Mouse (Mus musculus) cortical plate, adult 2 months (tissue): Measurements from ENCODE around the gene Fbxw4. TPM values are rescaled to one million over a fixed set of nuclear protein-coding genes. Genes with fewer than 3 reads are reported as not detected.
A peak's percentile ranks its signal among the peaks of the same experiment; 100 is the strongest.

Experiments
- H3K27ac ChIP-seq: fragments of 200-500 bp; 2 replicates; pipeline ENCODE4 v1.5.1; 2012; ENCODE audit warnings: low read length, control low read depth, inconsistent platforms; ENCODE audit not compliant: insufficient read depth
- H3K4me1 ChIP-seq: fragments of 200-500 bp; 2 replicates; pipeline ENCODE4 v1.6.1; 2011; ENCODE audit warnings: low read length; ENCODE audit not compliant: control insufficient read depth, insufficient read depth
- H3K4me3 ChIP-seq: fragments of 200-500 bp; 2 replicates; pipeline ENCODE4 v1.5.1; 2011; ENCODE audit warnings: mild to moderate bottlenecking, low read length, control low read depth; ENCODE audit not compliant: insufficient read depth
- CTCF ChIP-seq: fragments of 200-500 bp; IDR thresholded peaks from 2 replicates; pipeline ENCODE4 v1.5.1; 2011; ENCODE audit warnings: mild to moderate bottlenecking, control low read depth, low read length; ENCODE audit not compliant: insufficient read depth; ENCODE audit errors: extremely low read depth
- POLR2A ChIP-seq: fragments of 200-500 bp; IDR thresholded peaks from 2 replicates; pipeline ENCODE4 v1.6.1; 2011; ENCODE audit warnings: mild to moderate bottlenecking, low read length, control low read depth; ENCODE audit not compliant: insufficient read depth; ENCODE audit errors: extremely low read depth
- polyA plus RNA-seq: library from polyadenylated mRNA; depleted of rRNA; stranded (reverse); fragments of >200 nt; gene quantifications from 2 replicates; pipeline ENCODE4 v1.2.3, GENCODE M21; 2012; rRNA removed

Gene Fbxw4
- polyA plus RNA-seq = 57.5 and 57.8 TPM in 2 replicates

DNA sequence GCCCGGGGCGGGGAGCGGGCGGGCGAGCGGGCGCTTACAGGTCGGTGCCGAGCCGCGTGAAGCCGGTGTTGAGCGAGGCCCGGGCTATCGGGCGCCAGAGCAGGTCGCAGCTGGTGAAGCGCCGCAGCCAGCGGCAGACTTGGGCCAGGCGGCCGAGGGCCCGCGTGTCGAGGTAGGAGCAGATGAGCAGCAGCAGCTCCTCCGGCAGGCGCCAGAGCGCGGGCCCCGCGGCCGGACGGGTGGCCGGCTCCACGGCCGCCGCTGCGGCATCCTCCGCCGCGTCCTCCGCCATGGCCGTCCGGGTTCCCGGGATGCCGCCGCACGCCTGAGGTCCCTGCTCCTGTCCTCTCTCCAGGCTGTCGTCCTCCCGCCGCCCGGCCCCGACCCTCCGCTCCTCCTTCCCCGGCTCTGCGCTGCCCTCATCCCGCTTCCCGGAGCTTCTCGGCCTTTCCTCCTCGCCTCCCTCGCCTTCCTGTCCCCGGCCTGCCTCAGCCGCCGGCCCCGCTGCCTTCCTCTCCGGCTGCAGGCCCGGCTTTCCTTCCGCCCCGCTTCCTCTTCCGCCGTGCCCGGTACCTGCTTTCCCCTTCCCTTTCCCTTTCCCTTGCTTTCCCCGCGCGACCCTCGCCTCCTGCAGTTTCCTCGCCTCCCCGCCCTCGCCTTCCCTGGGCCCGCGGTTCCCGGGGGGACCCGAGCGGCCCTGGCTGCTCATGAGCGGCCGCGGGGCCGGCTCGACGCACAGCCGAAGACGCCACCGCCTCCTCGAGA, at the start of gene Fbxw4:
Gene Fbxw4, minus strand, starts transcription at position 575 of the 765 bp plus-strand sequence.
- H3K27ac ChIP-seq = peak within 1 kb of the TSS; percentile 96
- no peak for TF ChIP-seq POLR2A
- no peak for TF ChIP-seq CTCF
- peaks cover 1% of the 10 kb centered on the region; the same call in 1 of the 2 replicates for H3K4me1 ChIP-seq
- peak within 1 kb of the TSS; percentile 40 for H3K4me3 ChIP-seq

DNA sequence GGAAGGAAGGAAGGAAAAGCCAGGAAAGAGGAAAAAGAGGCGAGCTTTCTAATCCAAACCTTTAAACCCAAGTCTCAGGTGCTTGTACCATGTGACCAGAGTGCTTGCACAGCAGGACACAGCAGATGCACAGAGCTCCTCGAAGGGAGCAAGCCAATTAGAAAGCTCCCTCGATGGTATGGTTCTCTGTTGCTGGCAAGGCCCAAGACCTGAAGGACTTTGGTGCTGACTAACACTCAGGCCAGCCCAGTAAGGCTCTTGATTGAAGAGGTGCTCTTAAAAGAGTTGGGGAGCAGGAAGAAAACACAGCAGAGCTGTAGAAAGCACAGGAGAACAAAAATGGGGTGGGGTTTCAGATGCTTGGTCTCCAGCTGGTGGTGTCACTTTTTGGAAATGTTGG, 48.6 kb upstream of the Fbxw4 start:
- no peak overlapping the region for H3K27ac ChIP-seq
- H3K4me3 ChIP-seq = no peak overlapping the region
- TF ChIP-seq POLR2A (no peak), CTCF (no peak)
- no peaks in the 10 kb centered on the region for H3K4me1 ChIP-seq

DNA sequence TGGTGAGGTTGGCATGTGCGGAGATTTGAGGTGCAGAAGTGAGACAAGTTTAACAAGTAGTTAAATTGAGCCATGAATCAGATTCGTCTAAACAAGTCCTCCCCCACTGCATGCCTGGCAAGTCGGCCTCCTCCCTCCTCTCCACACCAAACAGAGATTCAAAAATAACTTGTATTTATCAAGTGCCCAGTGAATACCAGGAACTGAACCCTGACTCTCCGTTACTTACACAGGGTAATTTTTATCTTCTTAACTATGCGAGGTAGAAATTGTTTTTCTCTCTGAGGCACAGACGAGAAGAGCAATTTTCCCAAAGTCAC, 36.1 kb upstream of the Fbxw4 start:
- no peak for TF ChIP-seq POLR2A
- TF ChIP-seq CTCF = no peak
- H3K4me3 ChIP-seq = no peak overlapping the region
- no peak overlapping the region for H3K27ac ChIP-seq
- H3K4me1 ChIP-seq = no peaks in the 10 kb centered on the region

DNA sequence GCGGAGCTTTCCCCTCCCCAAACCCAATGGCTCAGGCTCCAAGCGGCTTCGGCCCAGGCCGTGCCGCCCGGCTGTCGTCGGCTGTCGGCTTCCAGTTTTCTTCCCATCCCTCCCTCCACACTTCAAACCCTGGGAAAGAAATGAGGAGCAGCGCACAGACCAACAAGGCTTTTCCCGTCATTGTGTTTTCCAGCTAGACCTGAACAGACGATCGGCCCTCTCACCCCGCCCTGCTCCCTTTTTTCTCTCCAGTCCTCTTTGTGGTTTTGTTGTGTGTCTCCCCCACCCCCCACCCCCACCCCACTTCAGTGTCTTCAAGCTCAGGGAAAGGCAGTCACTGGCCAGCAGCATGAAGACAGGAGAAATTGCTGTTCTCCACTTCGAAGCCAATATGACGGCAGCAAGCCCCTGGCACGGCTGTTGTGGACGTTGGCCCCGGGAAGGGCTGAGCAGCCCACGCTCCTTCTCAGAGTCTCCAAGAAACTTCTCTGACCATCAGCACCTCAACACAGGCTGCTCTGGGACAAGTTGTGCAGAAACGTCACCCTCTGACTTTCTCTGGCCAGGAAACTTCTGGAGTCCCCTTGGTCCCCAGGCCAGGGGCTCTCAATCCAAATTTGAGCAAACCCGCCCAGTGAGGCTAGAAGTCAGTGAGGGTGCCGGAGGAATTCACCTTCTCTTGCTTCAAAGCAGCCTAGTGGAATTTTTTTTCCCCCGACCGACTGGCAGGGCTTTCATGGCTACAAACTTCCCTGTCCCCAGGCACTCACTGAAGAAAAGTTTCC, 35.6 kb upstream of the Fbxw4 start:
- no peak overlapping the region for H3K4me3 ChIP-seq

DNA sequence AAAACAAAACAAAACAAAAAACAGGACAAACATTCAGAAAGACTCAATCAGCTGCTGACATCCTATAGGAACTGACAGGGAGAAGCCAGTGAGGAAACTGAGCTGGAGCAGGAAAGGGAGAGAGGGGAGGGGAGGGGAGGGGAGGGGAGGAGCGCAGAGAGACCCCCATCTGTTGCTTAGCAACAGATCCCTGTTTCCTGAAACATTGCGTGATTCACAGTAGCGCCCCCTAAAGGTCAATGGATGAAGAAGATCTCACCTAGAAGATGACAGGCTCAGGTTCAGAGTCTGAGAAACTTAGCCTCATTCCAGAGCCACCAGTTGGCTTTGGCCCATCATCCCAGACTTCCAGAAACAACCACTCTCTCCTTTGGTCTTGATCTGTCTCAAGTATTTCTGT, 33.9 kb upstream of the Fbxw4 start:
- H3K27ac ChIP-seq = no peak overlapping the region
- H3K4me3 ChIP-seq = no peak overlapping the region
- no peaks in the 10 kb centered on the region for H3K4me1 ChIP-seq
- TF ChIP-seq POLR2A (no peak), CTCF (no peak)

More for the DNA sequence above, 35.6 kb upstream of the Fbxw4 start:
- TF ChIP-seq POLR2A (no peak), CTCF (no peak)
- Histone ChIP-seq H3K4me1 (no peaks in the 10 kb centered on the region), H3K27ac (no peak overlapping the region)

DNA sequence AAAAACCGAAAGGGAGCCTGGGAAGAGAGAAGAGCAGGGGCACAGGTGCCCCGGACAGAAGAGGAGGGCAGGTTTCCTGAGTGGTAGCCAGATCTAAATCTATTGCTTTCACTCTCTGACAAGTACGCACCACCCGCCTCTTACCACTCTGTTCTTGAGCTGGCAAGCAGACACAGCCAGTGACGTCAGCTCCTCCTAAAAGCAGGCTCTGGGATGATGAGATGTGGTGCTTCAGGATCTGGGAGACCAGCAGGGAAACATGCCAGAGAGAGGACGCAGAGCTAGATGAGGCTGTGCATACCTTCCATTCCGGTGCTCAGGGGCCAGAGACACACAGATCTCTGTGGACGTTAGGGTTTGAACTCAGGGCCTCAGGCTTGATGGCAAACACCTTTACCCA, 32.1 kb upstream of the Fbxw4 start:
- no peak overlapping the region for H3K27ac ChIP-seq
- no peak for TF ChIP-seq CTCF
- TF ChIP-seq POLR2A = no peak
- no peaks in the 10 kb centered on the region for H3K4me1 ChIP-seq
- H3K4me3 ChIP-seq = no peak overlapping the region

DNA sequence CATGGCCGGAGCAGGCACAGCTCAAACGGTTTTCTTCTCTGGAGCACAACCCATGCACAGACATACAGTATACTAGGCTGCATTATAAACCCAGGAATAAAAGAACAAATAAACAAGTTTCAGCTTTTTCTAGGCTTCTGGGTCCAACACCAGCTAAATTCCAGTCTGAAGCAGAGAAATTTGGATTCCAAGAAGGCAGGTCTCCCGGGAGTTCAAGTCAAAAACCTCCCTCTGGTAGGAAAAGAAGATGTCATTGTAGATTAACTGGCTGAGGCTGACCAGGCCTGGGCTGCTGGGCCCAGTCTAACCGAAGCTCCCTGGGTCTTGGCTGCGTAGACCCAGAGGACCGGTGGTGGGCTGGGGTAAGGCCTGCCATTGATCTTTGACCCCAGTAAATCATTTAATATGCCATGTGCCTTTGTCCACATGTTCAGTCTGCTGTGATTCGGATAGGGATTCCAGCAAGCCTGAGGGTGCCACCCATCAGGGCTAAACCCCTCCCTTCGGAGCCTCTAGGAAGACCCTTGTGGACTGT, 31.0 kb upstream of the Fbxw4 start:
- TF ChIP-seq CTCF (no peak), POLR2A (no peak)
- no peaks in the 10 kb centered on the region for H3K4me1 ChIP-seq
- H3K4me3 ChIP-seq = no peak overlapping the region
- no peak overlapping the region for H3K27ac ChIP-seq

DNA sequence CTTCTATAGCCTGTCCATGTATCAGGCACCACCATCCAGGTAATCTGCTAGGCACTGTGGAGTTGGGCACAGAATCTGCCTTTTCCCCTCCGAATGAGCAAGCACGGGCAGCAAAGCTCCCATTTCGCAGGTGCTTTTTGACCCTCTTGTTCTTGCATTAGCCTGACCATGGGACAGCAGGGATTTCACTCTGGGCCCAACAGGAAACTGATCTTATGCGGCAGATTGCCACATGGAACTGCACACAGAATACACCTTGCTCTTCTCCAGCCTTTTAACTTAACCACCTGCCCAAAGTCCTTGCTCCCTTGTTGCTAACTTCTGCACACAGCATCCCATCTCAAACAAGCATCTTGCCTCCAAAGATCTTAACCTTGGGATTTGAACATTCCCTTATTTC, 26.9 kb upstream of the Fbxw4 start:
- Histone ChIP-seq H3K27ac (no peak overlapping the region), H3K4me1 (no peaks in the 10 kb centered on the region), H3K4me3 (no peak overlapping the region)
- no peak for TF ChIP-seq POLR2A
- TF ChIP-seq CTCF = no peak

DNA sequence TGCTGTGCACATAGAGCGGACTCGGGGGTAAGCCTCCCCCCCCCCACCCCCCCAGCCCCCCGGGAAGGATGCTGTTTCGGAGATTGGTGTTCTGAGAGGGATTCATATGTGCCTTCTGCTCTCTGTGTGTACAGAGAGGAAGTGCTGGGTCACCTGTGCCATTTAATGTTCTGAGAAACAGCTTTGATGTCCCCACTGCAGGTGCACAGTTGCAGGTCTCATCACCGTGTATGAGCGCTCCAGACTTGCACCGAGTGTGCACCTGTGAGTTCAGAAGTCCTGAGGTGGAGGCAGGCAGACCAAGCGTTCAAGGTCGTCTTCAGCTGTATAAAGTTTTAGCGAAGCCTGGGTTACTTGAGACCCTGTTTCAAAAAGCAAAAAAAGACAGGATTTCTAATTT, 23.6 kb upstream of the Fbxw4 start:
- TF ChIP-seq CTCF = no peak
- no peak for TF ChIP-seq POLR2A
- H3K4me1 ChIP-seq = no peaks in the 10 kb centered on the region

DNA sequence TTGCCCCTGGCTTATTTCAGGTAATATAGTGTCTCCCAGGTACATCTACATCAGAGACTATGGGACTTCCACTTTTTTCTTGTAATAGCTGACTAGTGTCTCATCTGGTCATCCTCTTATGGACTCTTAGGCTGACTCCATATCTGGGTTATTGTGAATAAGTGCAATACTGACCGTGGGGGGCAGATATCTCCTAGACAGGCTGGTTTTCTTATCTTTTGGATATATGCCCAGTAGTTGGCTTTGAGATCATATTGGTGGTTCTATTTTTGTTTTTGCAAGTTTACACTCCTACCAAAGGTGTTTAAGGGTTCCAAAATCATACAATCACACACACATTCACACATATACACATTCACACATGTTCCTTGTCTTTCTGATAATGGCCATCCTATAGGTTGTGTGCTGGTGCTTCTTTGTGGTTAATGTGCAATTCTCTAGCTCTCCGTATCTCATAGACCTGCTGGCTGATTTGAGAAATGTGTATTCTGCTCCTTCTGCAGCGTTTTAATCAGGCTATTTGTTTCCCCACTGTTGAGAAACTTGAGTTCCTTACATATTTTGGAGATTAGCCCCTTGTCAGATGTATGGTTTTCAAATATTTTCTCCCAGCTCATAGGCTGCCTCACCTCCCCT, 20.5 kb upstream of the Fbxw4 start:
- no peaks in the 10 kb centered on the region for H3K4me1 ChIP-seq
- no peak overlapping the region for H3K27ac ChIP-seq
- TF ChIP-seq CTCF (no peak), POLR2A (no peak)
- H3K4me3 ChIP-seq = no peak overlapping the region

More for the DNA sequence above, 23.6 kb upstream of the Fbxw4 start:
- Histone ChIP-seq H3K27ac (no peak overlapping the region), H3K4me3 (no peak overlapping the region)
